Mouse (Mus musculus): ENCODE results near the gene Dpp4. TPM values are rescaled to one million over a fixed set of nuclear protein-coding genes. Genes with fewer than 3 reads are reported as not detected.

The Dpp4 gene
- total RNA-seq, 2 experiments from 2014 or later = 4.6 to 6.8 TPM

DNA sequence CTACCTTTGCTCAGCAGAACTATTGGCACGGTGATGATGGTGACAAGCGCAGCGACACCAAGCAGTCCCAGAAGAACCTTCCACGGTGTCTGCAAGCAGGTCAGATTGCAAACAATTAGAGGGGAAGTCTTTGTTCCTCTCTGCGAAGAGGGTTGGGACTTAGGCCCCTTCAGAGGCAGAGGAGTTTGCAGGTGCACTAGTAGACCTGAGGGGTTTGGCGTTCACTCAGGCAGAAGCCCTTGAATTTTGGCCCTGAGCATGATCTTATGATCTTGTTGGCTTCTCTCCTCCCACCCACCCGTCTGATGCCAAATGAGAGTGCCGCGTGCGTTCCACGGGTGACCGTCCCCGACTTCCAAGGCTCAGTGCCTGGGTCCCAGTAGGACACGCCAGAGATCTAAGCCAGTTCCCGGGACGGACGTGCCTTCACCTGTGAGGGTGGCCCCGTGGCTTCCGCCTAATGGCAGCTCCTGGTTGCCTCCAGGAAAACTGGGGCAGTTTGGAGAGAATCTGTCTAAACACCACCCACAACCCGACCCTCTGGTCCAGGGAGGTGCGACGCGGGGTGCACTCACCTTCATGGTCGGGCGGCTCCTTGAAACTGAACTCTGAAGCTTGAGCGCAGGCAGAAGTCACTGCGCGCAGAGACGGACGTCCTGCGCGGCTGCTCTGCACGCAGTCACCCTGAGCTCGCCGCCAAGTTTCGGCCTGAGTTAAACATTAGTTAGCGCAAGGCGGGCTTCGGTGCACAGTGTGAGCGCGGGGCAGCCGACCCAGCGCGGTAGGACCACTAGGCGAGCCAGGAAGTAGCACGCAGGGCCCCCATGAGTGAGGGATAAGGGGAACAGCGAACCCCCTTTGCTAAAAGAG, 585 bp downstream of the Dpp4 start:
- intact Hi-C loops (cut with DNase I) = no loop called here
- no peak for DNase-seq (ENCODE audit: low spot score)

GRCm38 (mm10) chr2:62408701-62409201, 3.3 kb downstream of the Dpp4 start:
- intact Hi-C loops (cut with DNase I) = no loop called here
- no peak for DNase-seq (ENCODE audit: low spot score)

DNA sequence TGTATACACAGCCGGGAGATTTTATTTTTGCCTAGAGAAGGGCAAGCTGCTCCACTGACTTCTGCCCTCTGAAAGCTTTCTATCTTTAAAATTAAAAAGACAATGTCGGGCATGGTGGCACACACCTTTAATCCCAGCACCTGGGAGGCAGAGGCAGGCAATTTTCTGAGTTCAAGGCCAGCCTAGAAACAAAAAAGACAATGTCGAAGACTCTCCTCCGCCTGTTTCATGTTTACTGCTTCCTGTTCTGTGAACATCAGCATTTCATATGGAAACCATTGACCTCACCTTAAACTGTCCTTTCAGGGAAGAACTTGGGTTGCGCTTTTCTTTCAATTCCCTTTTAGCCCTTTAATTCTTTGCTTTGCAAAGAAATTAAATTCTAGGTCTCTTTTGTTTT, 3.8 kb downstream of the Dpp4 start:
- intact Hi-C loops (cut with DNase I) = no loop called here
- no peak for DNase-seq (ENCODE audit: low spot score)

DNA sequence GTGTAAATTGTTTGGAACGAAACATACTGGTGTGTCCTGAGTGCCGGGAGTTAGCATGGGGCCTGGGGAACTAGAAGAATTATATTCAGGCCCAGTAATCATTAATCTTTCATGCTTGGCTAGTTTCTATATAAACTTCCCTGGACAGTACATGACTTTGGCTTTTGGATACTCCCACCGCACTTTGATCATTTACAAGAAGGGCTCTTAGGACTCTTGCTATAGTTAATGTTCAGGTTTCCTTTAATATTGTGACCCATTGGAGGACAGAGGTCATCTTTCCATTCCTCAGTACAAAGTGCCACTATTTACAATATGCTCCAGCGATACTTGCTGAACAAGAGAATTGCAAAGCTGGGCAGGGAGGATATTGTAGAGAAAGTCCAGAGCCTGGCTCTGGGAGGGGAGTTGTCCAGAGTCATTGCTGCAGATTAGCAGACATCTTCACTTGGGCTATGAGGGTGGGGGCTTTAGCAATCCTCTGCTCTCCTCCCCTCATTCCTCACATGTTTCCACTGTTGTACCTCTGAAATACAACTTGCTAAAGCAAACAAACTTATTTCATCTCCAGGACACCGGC, 8.4 kb downstream of the Dpp4 start:
- no peak for DNase-seq (ENCODE audit: low spot score)
- intact Hi-C loops (cut with DNase I) = no loop called here

DNA sequence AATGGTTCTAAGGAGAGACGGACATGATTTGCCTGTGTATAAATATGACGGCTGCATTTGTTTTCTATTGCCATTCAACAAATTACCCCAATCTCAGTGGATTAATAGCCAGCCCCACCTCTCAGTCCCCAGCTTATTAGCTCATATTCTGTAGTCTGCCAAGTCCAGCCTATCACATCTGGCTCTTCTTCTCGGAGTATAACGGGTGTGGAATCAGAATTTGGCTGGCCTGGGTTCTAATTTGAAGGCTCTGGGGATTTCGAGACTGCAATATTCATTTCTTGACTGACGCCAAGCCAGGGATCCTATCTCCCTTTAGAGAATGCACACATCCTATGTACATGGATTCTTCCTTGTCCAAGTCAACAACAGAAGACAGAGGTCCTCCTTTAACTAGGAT, 11.0 kb downstream of the Dpp4 start:
- no peak for DNase-seq (ENCODE audit: low spot score)
- intact Hi-C loops (cut with DNase I) = no loop called here

DNA sequence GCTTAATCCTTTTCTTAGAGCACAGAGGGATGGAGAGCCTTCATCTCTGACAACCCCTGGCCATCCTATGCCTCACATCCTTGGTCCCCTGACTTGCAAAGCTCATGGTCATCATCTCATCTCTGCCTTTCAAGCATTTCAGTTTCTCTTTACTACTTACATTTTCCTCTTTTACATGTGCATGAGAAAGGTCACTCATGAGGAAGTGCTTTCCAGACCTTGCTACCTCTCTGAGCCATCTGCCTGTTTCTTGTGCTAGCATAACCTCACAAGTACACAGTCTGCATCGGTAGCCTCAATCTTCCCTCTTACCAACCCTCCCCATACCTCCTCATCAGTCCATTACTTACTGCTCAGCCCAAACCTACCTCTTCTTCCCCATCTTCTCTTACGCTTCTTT, 12.2 kb downstream of the Dpp4 start:
- intact Hi-C loops (cut with DNase I) = no loop called here
- no peak for DNase-seq (ENCODE audit: low spot score)

DNA sequence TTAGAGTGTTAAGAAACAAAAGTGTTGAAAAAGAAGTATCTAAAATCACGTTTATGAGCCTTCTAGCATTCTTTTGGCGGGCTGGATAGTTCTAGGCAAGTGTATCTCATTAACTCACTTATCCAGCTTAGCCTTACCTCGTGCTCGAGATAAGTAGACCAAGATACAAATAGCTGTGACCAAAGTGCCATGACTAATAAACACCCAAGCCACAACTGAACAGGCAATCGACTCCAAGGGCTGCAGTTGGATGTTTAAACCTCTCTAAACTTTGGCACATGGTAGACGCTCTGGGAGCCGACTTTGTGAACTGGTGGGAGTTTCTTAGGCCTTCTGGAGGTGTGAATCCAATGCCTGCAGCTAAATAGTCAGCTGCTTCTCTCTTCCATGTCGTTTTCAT, 12.7 kb downstream of the Dpp4 start:
- intact Hi-C loops (cut with DNase I) = no loop called here

DNA sequence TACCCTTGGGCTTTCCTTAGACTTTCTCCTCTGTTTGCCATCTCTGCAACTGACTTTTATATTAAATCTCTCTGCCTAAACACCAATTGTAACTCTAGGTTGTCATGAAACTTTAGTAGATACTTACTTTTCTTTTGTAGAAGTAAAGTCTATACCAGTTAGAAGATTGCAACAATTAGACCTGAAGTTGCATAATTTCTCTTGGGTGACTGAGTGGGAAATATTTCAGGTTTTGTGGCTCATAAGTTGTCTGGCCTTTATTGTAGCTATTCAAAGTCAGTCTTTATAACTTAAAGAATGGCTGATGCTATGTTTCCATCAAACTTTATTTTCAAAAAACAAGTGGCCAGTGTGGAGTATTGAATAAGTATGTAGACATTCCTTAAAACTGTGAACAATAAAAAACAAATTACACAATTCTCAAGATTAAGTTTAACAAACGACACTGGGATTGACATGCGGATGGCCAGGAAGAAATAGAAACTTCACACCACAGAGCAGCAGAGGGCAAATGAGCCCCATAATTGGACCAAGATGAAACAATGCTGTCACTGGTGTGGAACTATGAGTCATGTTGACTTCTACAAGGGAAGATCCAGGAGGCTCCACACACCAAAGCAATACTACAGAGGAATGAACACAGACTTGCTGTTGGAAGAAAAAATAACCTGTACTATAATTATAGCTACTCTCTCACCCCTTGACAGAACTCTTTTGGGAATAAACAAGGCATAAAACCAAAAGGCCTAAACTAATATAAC, 13.7 kb downstream of the Dpp4 start:
- intact Hi-C loops (cut with DNase I) = no loop called here
- DNase-seq (ENCODE audit: low spot score) = no peak

More for the DNA sequence above, 12.7 kb downstream of the Dpp4 start:
- no peak for DNase-seq (ENCODE audit: low spot score)

DNA sequence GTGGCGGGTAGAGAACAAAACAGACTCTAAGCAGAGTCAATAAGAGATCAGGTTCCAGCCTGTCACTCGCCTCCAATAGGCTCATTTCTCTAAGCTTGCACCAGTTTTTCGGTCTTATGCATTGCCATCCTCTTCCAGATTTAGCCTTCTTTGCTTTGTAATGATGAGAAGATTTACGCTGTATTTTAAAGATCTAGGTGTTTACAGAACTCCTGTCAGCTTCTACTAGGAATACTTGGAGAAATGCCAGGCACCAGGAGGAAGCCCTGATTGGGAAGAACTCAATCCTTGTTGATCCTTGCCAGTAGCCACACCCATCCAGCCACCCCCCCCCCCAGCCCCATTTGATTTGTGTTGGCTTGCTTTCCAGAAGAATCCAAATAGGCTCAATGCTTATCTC, 14.4 kb downstream of the Dpp4 start:
- no peak for DNase-seq (ENCODE audit: low spot score)
- intact Hi-C loops (cut with DNase I) = no loop called here

GRCm38 (mm10) chr2:62396799-62397198, 15.2 kb downstream of the Dpp4 start:
- DNase-seq (ENCODE audit: low spot score) = no peak
- intact Hi-C loops (cut with DNase I) = no loop called here

- DNase-seq (ENCODE audit: low spot score) = no peak
- intact Hi-C loops (cut with DNase I) = no loop called here
These were observed 17.2 kb downstream of the Dpp4 start for GRCm38 (mm10) chr2:62394800-62395199.

GRCm38 (mm10) chr2:62392098-62392497, 19.9 kb downstream of the Dpp4 start:
- DNase-seq (ENCODE audit: low spot score) = no peak

DNA sequence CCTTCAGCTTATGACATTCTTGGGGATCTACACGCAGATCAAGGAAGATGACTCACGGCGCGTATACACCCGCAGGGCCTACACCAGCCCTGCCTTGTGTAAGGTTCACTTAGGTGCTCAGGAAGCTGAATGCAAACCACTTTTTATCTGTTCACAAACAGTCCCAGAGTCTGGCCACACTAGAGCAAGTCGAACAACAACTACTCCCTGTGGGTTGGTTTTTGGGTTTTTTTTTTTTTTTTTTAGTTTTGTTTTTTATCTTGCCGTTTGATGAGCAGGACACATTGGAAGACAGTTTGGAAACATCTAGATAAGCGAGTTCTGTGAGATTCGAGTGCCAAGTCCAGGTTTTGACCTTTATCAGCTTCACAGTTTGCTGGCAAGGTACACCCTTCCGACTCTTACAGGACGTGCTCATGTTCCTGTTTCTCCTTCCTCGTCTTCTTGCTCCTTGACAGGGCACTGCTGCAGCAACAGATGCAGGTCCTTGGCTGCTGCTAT, 21.0 kb downstream of the Dpp4 start:
- DNase-seq (ENCODE audit: low spot score) = no peak
- intact Hi-C loops (cut with DNase I) = no loop called here

More at GRCm38 (mm10) chr2:62392098-62392497, 19.9 kb downstream of the Dpp4 start:
- intact Hi-C loops (cut with DNase I) = no loop called here

DNA sequence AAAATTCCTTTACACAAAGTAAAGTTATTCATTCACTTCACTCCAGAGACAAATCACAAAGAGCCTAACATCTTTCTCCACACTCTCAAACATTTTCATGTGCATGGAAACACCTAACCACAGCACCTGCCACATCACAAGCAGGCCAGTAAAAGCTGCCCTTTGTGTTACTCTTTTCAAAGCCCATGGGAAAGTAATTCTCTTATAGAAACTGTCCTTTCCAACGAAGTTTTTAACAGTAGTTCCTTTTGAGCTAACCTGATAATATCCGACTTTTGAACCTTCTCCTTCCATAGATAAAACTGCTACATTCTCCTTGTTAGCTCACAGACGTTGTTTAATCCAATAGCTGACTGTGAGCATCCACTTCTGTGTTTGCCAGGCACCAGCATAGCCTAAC, 21.7 kb downstream of the Dpp4 start:
- intact Hi-C loops (cut with DNase I) = no loop called here
- DNase-seq (ENCODE audit: low spot score) = no peak

DNA sequence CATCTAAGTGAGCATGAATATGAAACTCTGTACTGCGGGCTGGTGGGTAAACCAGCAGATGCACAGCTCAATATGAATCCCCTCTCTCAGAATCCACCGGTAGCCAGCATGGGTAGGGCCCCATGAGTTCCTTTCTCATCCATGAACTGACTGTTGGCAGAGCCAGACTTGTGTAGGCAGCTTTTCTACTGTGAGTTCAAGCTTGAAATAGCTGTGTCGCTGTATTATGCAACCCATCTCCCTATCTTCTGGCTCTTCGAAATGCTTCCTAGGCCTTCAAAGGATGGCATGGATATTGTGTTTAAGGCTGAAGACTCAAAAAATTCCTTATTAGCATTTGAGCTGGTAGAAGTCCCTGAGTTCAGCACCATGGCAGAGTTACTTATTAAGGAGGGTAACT, 23.2 kb downstream of the Dpp4 start:
- intact Hi-C loops (cut with DNase I) = no loop called here
- DNase-seq (ENCODE audit: low spot score) = no peak

- intact Hi-C loops (cut with DNase I) = no loop called here
These were observed 28.8 kb downstream of the Dpp4 start for GRCm38 (mm10) chr2:62383196-62383595.

GRCm38 (mm10) chr2:62382440-62382839, 29.6 kb downstream of the Dpp4 start:
- DNase-seq (ENCODE audit: low spot score) = no peak
- intact Hi-C loops (cut with DNase I) = no loop called here

More at GRCm38 (mm10) chr2:62383196-62383595, 28.8 kb downstream of the Dpp4 start:
- DNase-seq (ENCODE audit: low spot score) = no peak

- no peak for DNase-seq (ENCODE audit: low spot score)
These were observed 30.3 kb downstream of the Dpp4 start for GRCm38 (mm10) chr2:62381756-62382155.

DNA sequence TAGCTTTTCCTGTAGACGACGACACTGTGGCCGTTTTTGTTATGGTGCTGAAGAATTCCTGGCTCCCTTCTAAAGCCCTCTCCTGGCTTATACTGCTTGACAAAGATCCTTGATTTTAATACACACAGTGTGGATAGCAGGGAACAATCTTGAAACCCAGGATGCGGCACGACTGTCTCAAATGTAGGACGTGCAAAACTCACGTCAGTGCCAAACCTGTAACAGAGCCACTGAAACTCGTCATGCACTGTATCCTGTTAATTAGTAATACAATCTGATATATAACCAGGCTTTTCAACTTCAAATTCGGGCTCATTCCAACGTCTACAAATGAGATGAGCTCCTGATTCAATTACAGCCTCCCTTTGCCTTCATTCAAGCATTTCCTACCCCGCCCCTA, 38.3 kb downstream of the Dpp4 start:
- DNase-seq (ENCODE audit: low spot score) = no peak

More at GRCm38 (mm10) chr2:62381756-62382155, 30.3 kb downstream of the Dpp4 start:
- intact Hi-C loops (cut with DNase I) = no loop called here

GRCm38 (mm10) chr2:62370048-62370447, 42.0 kb downstream of the Dpp4 start:
- no peak for DNase-seq (ENCODE audit: low spot score)
- intact Hi-C loops (cut with DNase I) = no loop called here

More for the DNA sequence above, 38.3 kb downstream of the Dpp4 start:
- intact Hi-C loops (cut with DNase I) = no loop called here
